Mouse (Mus musculus) left cerebral cortex, adult 11 months (tissue): ENCODE results near the gene Sars2.

Experiments used
- DNase-seq: peaks from one replicate; pipeline ENCODE4 v3.0.0; 2022; ENCODE audit warnings: low spot score

Gene Sars2

DNA sequence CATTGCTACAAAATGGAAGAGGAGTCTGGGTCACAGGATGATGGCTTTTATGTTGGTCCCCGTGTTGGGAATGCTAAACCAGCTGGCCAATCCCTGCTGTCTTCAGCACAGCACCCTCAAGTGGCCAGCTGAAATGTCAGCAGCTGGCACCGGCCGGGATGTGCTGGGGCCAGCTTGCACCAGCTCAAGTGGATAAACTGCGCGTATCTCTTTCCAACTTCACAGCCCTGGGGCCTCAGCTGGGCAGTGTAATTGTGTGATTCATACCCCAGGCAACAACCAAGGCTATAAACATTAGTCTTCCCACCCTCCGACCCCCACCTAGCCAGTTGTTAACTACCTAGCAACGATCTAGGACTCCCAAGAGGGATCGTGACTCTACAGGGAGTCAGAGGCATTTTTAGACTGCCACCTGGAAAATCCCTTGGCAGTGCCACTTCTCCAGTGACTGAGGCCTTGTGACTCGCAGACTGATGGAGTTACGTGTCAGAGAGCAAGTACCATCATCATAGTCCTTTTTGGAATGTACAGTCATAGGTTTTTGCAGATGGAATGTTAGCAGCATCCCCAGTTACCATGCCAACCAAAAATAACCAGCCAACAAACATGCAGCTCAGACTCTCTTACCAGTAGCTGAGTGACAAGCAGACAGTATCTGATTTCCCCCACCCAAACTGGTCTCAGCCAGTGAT, 14.0 kb upstream of the Sars2 start:
- no peak for DNase-seq

DNA sequence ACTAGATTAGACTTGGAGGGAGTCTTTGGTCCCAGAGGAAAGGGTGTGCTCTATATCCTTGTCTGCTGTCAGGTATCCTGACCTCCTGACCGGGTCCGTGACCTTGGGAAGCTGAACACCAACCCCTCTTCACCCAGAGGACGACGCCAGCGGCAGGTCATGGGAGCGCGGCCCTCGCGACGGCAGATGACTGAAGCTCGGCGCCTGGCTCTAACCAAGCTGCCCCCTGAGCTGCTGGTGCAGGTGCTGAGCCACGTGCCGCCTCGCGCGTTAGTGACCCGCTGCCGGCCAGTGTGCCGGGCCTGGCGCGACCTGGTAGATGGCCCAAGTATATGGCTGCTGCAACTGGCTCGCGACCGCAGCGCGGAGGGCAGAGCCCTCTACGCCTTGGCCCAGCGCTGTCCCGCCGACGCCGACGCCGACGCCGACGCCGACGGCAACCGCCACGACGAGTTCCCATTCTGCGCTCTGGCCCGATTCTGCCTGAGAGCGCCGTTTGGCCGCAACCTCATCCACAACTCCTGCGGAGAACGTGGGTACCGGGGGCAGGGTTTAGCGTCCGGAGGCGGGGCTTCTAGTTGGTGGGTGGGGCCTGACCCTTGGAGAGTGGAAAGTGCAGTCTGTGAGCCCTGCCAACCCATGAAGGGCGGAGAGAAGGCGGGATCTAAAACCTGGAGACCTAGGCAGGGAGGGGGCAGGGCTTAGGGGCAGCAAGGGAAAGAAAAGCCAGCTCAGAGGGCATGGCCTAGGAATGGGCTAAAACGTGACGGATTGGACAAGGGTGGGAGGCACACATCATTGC, 9.2 kb upstream of the Sars2 start:
- no peak for DNase-seq

DNA sequence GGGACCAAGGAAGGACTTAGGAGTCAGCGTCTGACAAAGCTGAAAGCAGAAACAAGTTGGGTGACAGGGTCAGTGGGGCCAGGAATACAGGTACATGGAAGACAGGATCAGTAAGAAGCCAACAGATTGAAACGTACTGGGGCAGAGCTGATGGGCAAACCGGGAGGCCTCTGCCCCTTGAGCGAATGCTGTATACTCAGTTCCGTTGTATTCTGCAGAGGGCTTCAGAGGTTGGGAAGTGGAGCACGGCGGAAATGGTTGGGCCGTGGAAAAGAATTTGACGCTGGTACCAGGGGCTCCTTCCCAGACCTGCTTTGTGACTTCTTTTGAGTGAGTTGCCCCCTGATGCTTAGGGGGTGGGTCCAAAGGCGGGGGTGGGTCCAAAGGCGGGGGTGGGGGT, 8.6 kb upstream of the Sars2 start:
- no peak for DNase-seq

DNA sequence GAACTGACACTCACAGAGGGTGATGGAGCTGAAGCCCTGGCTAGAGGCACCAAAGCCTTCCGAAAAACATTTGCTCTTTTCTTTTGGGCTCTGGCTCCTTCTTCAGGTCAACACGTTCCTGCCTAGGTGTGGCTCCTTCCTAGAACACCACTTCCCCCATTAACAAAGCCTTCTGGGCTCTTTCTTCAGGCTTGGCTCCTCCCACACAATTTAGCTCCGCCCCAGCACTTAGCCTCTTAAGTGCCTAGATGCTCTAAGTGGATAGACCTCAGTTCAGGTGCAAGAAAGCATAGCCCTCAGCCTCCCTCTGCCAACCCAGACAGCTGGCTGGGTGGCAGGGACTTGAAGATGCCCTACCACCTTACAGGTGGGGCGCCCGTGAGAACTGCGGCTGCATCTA, 6.1 kb upstream of the Sars2 start:
- DNase-seq = no peak

DNA sequence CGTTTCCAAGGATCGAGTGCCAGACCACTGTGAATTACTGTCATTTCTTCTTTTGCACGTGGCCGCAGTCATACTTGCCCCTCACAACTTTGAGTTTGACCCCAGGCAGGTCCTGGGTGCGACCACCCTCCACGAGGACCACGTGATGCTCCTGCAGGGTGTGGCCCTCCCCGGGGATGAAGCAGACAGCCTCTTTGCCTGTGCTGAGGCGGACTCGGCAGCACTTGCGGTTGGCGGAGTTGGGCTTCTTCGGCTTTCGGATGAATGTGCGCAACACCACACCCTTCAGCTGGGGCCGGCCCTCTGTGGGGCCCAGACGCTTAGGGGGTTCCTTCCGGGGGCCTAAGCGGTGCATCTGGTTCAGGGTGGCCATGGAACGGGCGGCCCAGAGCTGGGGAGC, 2.0 kb upstream of the Sars2 start:
- no peak for DNase-seq

DNA sequence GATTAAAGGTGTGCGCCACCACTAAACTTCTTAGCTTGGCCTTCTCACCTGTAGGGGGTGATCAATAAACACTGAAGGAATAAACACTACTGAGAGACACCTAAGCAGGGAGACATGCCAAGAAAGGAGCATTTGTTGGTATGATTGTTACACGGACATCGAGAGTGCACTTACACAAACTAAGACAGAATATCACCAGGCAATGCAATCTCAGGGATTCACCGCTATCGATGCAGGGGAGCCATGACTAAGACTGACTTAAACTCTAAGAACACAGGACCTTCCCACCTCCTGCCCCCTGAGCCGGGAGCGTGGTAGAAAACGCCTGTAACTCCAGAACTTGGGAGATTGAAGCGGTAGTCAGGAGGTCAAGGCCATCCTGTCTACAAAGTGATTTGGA, 843 bp upstream of the Sars2 start:
- no peak for DNase-seq

DNA sequence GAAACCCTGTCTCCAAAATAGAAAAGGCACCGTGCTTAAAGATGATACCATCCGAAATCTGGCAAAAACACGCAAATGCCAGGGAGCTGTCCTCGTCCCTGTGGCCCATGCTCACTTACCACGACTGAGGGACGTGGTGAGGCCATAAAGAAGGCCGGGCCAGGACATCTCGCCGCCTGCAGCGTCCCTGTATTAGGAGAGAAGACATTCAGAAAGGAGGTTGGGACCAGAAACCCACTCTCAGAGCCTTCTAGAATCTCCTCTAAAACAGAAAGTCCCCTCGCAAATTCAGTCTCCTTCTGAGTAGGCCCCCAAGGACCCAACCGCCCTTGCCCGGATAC, 454 bp upstream of the Sars2 start:
- no peak for DNase-seq

DNA sequence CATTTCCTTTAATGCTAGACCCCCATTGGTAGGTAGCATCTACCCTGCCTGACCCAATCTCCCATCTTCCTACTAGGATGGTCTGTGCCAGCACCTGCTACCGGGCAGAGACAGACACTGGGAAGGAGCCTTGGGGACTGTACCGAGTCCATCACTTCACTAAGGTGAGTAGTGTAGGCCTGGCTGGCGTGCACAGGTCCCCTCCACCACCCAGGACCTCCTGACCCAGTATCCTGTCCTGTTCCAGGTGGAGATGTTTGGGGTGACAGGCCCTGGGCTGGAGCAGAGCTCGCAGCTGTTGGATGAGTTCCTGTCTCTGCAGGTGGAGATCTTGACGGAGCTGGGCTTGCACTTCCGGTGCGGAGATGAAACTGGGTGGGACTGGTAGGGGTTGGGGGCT, 8.1 kb downstream of the Sars2 start:
- no peak for DNase-seq

DNA sequence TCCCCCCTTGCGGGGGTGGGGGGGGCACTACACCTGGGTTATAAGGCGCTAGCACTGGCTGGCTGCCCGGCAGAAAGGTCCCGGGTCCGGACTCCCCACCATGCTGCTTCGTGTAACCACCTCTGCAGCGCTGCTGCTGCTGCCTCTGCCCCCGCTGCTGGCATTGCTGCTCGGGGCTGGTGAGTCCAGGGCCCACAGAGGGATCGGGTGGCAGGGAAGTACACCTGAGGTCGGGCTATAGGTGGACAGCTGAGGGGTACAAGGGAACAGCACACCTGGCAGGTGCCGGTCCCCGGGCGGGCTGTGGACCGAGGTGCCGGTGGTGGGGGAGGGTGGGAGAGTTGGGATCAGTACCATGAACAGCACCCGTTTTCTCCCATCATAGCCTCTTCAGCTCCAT, 14.3 kb downstream of the Sars2 start, which contains the start of gene Ccer2:
TSS of gene Ccer2 (plus strand) at position 96 of the 400 bp plus-strand sequence.
- DNase-seq = no peak

DNA sequence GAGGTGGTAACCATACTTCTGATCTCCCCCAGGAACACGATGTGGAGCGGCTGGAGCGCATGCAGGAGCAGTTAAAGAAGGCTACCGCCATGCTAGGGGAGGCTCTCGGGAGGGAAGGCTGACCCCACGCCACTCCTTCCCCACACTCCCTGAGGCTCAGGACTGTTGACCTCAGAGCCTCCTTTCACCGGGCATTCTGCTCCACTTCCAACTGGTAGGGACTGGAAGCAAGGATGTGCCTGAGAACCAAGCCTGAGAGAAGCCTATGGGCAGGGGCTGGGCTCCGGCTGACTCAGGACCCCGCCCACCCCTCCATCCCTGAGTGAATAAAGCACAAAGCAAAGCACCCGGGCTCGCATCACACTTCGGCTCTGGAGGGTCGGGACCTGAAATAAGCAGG, 16.8 kb downstream of the Sars2 start:
- DNase-seq = no peak

DNA sequence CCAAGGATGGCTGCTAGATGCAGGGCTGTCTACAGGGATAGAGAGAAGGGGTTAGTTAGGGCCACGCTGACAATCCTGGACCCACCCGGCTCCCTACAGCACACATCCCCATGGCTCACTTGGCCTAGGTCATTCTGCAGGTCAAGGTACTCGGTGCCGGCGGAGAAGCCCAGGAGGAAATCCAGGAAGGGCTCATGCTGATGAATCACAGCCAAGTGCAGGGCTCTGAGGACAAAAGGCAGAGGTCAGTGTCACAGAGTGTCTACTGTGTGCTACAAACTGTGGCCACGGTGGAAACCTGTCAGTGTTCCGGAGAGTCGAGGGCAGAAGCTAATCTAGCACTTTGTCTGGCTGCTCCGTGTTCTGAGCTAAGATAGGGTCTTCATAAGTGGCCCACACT, 20.1 kb downstream of the Sars2 start:
- no peak for DNase-seq

DNA sequence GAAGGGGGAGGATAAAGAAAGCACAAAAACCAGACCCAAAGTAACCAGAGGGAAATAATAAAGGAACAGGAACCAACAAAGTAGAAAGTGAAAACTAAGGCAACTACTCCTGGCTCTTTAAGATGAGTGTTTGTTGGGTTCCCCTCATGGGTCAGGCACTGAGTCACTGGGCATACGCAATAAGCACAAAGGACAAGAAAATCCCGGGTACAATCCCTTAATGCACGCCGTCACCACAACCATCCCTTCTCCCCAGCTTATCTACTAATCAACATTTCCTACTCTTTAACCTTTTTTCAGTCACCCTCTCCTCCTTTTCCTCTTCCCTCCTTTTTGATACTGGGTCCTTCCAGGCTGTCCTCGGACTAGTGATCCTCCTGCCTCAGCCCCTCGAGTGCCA, 23.4 kb downstream of the Sars2 start:
- no peak for DNase-seq

DNA sequence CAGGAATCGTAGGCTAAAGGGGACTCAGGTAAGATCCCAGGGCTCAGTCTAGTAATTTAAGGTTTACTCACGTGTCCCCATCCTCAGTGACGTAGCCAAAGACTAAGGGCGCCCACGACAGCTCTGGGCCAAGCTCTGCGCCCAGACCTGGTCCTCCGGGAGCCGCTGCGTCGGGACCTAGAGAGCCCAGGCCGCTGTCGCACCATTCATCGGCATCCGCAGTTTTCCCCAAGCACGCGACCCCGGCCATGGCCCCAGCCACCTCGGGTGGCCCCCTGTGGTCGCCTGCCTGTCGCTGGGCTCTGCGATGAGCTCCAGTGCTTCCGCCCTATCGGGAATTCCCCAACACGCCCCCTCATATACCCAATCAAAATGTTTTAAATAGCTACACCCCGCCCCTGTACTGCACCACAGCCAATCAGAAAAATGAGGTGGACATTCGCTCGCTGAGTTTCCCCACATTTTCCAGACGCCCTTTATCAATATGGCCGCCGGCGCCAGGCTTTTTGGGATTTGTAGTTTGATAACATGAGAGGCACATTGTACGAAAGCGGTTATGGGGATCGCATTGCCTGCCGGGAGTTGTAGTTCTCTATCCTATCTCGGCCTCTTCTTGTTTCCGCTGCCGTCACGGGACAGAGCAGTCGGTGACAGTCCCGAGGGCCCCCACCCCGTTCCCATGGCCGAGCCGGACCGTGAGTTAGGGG, 24.5 kb downstream of the Sars2 start, which contains the start of gene Sirt2:
TSS of gene Sirt2 (plus strand) at position 563 of the 707 bp plus-strand sequence.
- DNase-seq = peak; percentile 99

DNA sequence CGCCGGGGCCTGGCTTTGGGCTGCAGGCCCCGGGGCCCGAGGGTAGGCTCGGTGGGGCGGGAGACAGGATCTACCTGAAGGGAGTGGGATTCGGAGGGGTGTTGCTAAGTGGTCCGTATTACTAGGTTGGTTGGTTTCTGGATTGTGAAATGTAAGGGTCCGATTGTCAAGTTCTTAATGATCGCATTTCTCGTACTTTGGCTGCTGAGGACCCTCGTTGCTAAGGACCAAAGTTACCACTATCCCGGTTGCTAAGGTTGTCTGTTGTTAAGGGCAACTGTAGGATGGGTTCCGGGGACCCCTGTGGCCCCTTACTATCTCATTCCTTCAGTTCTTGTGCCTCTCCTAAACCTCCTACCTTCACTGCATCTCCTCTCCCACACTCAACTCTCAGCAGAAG, 25.1 kb downstream of the Sars2 start:
- no peak for DNase-seq

DNA sequence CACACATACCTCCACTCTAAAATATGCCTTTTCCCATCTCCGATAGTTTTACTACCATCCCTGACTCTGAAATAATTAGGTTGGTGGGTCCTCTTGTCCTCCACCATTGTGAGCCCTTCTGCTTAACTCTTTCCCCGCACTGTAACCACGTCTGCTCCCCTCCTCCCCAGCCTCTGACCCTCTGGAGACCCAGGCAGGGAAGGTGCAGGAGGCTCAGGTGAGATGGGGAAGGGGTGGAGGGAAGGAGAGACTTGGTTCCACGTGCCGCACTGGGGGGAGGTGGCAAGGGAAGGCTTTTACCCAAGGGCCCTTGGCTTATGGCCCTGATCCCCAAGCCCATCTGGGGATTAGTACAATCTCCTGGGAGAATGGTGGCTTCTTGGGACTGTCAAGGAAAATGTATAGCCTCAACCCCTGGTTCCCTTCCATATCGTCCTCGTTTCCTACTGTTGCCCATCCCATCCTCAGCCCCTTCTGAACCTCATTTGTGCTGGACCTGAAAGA, 25.7 kb downstream of the Sars2 start, which contains the start of gene Nfkbib:
TSS of gene Nfkbib (minus strand) at position 51 of the 504 bp plus-strand sequence.
- DNase-seq = no peak

DNA sequence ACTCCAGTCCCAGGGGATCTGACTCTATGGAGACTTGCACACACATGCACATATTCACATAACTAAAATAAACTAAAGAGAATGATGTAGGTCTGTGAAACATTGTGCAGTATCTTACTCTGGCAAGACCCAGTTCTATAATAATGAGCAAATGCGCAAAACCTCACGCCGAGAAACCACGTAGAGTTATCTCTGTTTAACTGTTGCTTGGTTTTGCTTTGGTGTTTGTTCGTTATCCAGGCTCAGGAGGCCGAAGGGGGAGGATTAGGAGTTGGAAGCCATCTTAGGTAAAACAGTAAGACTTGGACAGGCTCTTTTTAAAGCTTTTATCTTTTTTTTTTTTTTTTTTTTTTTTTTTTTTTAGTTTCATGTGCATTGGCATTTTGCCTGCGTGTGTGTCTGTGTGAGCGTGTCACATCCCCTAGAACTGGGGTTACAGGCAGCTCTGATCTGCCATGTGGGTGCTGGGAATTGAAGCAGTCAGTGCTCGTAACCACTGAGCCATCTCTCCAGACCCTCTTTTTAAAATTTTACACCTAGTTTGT, 27.7 kb downstream of the Sars2 start:
- DNase-seq = no peak

DNA sequence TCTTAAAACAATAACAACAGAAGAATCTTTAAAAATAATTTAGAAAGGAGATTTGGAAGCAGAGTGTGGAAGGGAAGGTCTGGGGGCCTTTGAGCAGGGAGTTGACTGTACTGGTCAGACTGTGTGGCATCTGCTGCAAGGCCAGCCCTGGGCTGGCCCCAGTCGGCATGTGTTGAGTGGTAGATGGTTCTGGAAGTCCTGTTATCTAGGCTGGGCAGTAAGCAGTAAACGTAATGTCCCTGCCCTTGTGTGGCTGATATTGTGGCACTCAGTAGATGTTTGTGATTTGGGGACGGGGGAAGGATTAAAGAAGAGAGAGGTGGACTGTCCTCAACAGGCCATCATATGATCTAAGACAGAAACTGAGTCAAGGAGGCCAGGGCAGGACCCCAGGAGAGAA, 28.5 kb downstream of the Sars2 start:
- DNase-seq = no peak

DNA sequence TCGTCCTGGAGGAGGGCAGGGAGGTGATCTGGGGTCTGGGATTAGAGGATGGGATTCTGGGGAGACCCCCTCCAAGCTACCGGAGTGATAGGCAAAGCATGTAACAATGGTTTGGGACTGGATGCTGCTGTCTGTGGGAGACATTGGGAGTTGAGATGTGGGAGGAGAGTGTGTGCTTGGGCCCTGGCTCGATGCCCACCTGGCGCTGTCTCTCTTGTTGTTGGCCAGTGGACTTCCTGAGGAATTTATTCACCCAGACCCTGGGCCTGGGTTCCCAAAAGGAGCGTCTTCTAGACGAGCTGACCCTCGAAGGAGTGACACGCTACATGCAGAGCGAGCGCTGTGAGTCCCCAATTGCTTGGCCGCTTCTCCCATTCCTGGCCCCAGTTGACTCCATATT, 30.1 kb downstream of the Sars2 start:
- no peak for DNase-seq

DNA sequence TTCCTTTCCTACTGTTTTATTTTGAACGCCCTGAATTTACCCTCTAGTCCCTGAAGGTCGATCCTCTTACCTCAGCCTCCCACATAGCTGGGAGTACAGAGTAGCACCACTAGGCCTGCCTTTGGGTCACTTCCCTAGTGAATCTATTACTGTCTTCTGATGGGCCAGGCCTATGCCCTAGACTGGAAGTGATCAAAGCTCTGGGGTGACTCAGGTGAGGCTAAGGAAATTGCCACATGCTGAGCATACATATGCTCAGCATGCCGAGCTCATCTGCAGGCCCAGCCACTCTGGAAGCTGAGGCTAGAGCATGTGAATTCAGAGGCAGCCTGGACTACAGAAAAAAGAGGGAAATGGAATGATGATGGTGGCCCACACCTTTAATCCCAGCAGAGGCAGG, 31.4 kb downstream of the Sars2 start:
- no peak for DNase-seq

DNA sequence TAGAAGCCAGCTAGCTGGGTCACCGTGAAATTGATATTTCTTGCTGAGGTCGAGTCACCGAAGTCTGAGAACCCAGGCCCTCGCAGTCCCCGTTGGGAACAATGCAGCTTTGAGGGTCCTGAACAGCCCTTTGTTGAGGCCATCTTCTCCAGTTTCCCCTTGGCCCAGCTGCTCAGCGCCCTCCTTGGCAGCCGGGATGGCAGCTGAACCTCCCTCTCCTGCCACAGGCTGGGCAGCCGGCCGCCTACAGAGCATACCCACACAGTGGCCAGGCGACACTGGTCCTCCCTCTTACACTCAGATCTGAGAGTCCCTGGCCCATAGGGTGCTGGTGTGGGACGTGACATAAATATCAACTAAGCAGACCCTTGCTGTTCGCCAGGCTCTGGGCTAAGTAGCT, 32.4 kb downstream of the Sars2 start:
- no peak for DNase-seq

DNA sequence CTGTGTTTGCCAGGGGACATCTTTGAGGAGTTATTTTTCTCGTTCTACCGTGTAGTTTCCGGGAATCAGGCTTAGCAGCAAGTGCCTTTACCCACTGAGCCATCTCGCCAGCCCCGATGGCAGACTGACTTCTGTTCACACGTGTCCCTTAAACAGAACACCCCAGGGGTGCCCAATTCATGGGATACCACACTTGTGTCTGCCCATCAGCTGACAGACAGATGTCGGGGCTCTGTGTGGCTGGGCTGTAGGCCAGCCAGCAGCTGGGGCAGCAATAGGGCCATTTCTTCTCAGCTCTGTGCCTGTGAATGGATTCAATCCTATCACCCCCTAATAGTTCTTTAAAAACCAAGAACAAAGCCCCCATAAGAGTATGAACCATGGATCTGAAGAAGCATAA, 33.3 kb downstream of the Sars2 start:
- DNase-seq = no peak

DNA sequence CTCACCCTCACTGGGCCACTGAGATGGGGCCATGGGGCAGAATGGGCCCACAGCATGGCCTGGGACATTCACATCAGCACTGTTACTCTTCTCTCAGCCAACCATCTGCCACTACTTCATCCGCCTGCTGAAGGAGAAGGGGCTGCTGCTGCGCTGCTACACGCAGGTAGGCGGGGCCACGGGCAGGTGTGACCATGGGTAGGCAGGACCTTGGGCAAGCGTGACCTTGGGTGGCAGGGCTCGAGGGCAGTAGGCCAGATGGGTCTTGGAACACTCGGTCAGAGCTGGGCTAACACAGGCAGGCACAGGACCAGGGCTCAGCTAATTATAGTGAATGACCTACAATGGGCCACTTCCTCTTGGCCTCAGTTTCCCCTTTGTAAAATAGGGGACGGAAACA, 37.0 kb downstream of the Sars2 start:
- no peak for DNase-seq
